Mouse (Mus musculus) liver, embryonic 14.5 days (tissue): Measurements from ENCODE around the gene Gm11172. TPM values are rescaled to one million over a fixed set of nuclear protein-coding genes. Genes with fewer than 3 reads are reported as not detected.

Source experiments
- ATAC-seq: fragments of 200-750 bp; cut with Nextera tagmentation; 2 replicates; pipeline ENCODE4 v1.8.0; 2017; ENCODE audit warnings: moderate number of reproducible peaks, mild to moderate bottlenecking, moderate library complexity; ENCODE audit not compliant: insufficient read depth
- DNase-seq, 3 experiments: peaks; one replicate each; pipeline ENCODE4 v3.0.0-alpha.2; 2012 to 2013; ENCODE audit warnings: low read depth in 3 of 3, low spot score in 3 of 3
- H3K27ac ChIP-seq: fragments of 300-500 bp; sonication (generic); 2 replicates; pipeline ENCODE4 v1.5.1; 2014; ENCODE audit warnings: moderate library complexity, mild to moderate bottlenecking, control low read depth, inconsistent platforms
- H3K27me3 ChIP-seq: fragments of 300-500 bp; sonication (generic); 2 replicates; pipeline ENCODE4 v1.6.1; 2014; ENCODE audit warnings: mild to moderate bottlenecking, low read length, moderate library complexity; ENCODE audit not compliant: control insufficient read depth, insufficient read depth
- H3K36me3 ChIP-seq: fragments of 300-500 bp; sonication (generic); replicated peaks from 2 replicates; pipeline ENCODE4 v1.6.1; 2014; ENCODE audit warnings: low read depth; ENCODE audit not compliant: control insufficient read depth, insufficient read depth
- H3K4me1 ChIP-seq, 2 experiments: fragments of 200-500 bp in 1 of 2; fragments of 300-500 bp in 1 of 2; sonication (generic) in 1 of 2; replicated peaks; 2 replicates each; pipeline ENCODE4 v1.6.1; 2012 to 2014; ENCODE audit warnings: antibody characterized with exemption in 1 of 2, inconsistent platforms in 1 of 2, low read length in 1 of 2; ENCODE audit not compliant: control insufficient read depth in 2 of 2, insufficient read depth in 2 of 2
- H3K4me2 ChIP-seq: fragments of 300-500 bp; sonication (generic); 2 replicates; pipeline ENCODE4 v1.6.1; 2014; ENCODE audit warnings: low read depth, mild to moderate bottlenecking, control low read depth, moderate library complexity
- H3K4me3 ChIP-seq, 2 experiments: fragments of 200-500 bp in 1 of 2; fragments of 300-500 bp in 1 of 2; sonication (generic) in 1 of 2; 2 replicates each; pipeline ENCODE4 v1.5.1; 2012 to 2014; ENCODE audit warnings: low read depth in 2 of 2, low read length in 2 of 2, mild to moderate bottlenecking in 2 of 2, control low read depth in 1 of 2, inconsistent platforms in 1 of 2, moderate library complexity in 1 of 2; ENCODE audit not compliant: insufficient read depth in 1 of 2
- H3K9ac ChIP-seq: fragments of 300-500 bp; sonication (generic); replicated peaks from 2 replicates; pipeline ENCODE4 v1.6.1; 2014; ENCODE audit warnings: mild to moderate bottlenecking, control low read depth, moderate library complexity
- H3K9me3 ChIP-seq: fragments of 300-500 bp; sonication (generic); 2 replicates; pipeline ENCODE4 v1.6.1; 2016; ENCODE audit warnings: low read length, mixed read lengths; ENCODE audit not compliant: control insufficient read depth
- CTCF ChIP-seq: IDR thresholded peaks from 2 replicates; pipeline ENCODE4 v1.5.1; 2016; ENCODE audit warnings: antibody characterized with exemption, low read depth, control low read depth
- EP300 ChIP-seq: IDR thresholded peaks from 2 replicates; pipeline ENCODE4 v1.6.1; 2016; ENCODE audit warnings: antibody characterized with exemption, low read depth
- WGBS: fragments of 180-500 bp; shearing (Covaris S2); extraction: QIAGEN DNeasy Blood & Tissue Kit; methylation state at CpG from one replicate; pipeline ENCODE4 v1.1.7; 2014; ENCODE audit not compliant: insufficient replicate concordance; 5-methylcytosine and 5-hydroxymethylcytosine counted together
- polyA plus RNA-seq, 2 experiments: library from polyadenylated mRNA; depleted of rRNA in 1 of 2; stranded (reverse) in 1 of 2; unstranded in 1 of 2; fragments of >200 nt; fragmentation: Nextera tagmentation in 1 of 2; extraction: Ambion mirVana in 1 of 2; gene quantifications; 2 replicates each; pipeline versions ENCODE4 v1.2.1 to v1.2.3; 2012 to 2014

Gene Gm11172
- polyA plus RNA-seq, 2 experiments: not detected

DNA sequence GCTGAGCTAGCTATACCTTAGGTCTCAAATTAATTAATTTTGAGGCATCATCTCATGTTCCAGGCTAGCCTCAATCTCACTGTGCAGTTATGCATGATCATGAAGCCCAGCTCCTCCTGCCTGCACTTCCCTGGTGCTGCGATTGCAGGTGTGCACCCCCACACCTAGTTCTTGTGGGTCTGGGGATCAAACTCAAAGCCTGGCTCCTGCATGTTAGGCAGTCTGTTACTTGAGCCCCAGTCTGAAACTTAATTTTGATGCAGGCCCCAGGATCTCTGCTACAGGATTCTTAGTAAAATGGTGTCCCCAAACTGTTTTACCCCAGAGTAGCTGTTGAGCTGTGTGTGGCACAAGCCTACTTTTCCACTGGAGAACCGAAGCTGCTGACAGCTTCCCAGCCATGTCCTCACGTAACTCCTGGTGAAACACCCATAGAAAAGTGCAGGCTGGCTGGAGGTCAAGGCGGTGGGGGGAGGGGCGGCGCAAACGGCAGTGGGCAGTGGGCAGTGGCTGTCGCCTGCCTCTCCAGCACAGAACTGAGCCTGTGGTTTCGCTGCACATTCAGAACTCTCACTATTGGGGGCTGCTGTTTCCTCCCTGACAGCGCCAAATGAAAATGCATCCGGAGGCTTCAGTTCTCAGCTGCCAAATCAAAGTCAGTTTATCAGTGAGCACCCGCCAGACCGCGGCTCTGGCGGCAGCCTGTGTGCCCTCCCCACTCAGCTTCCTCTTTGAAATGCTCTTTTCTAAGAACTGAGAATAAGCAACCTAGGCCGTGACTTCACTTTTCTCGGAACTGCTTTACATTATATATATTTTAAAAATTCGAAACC, 31.0 kb downstream of the Gm11172 start:
- no peak overlapping the region for H3K9ac ChIP-seq
- peak; percentile 23; the same call in 1 of the 2 replicates for ATAC-seq
- TF ChIP-seq CTCF (no peak), EP300 (no peak)
- WGBS: 5% methylated on average over 18 of the region's 18 CpGs
- H3K4me2 ChIP-seq: peak overlapping the region; percentile 47
- H3K27me3 ChIP-seq: no peaks in the 10 kb centered on the region
- peaks cover 0 to 13% of the 10 kb centered on the region in 2 experiments; a peak in 3 of 4 replicates for H3K4me1 ChIP-seq
- H3K9me3 ChIP-seq: no peaks in the 10 kb centered on the region
- peak in 2 of 3 experiments; percentile 14 to 20 for DNase-seq
- peak overlapping the region in 1 of 2 experiments; percentile 16; a peak in 1 of 4 replicates for H3K4me3 ChIP-seq
- H3K27ac ChIP-seq: no peak overlapping the region
- H3K36me3 ChIP-seq: no peaks in the 10 kb centered on the region

DNA sequence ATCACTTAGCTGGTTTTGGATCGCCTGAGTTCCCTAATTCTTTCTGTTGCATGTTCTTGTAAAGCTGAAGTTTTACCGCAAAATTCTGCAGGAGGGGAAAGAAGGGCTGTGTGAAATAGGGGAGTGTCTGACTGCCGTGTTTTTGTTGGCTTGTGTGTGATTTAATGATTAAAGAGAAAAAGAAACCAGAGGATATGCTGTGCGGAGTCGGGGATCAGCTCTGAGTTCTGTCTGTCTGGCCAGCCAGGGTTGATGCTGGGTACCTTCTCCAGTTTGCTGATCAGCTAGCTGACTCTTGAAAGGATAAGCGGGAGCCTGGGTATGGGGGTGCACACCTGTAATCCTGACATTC, 31.6 kb downstream of the Gm11172 start:
- 16% methylated on average over 6 of the region's 6 CpGs for WGBS
- no peak overlapping the region for H3K9ac ChIP-seq
- no peak overlapping the region for H3K27ac ChIP-seq
- H3K4me1 ChIP-seq: peaks cover 0 to 11% of the 10 kb centered on the region in 2 experiments; a peak in 3 of 4 replicates
- H3K36me3 ChIP-seq: no peaks in the 10 kb centered on the region
- no peaks in the 10 kb centered on the region for H3K27me3 ChIP-seq
- ATAC-seq: no peak
- TF ChIP-seq CTCF (no peak), EP300 (no peak)
- no peaks in the 10 kb centered on the region for H3K9me3 ChIP-seq
- peak overlapping the region; percentile 47 for H3K4me2 ChIP-seq
- DNase-seq: no peak
- H3K4me3 ChIP-seq: no peak overlapping the region

GRCm38 (mm10) chr16:10845952-10846351, 33.2 kb downstream of the Gm11172 start:
- TF ChIP-seq CTCF (no peak), EP300 (no peak)
- Histone ChIP-seq H3K27ac (no peak overlapping the region), H3K4me2 (no peak overlapping the region), H3K9ac (no peak overlapping the region), H3K9me3 (no peaks in the 10 kb centered on the region), H3K4me1 (peaks cover 0 to 11% of the 10 kb centered on the region in 2 experiments; a peak in 3 of 4 replicates), H3K36me3 (no peaks in the 10 kb centered on the region), H3K4me3 (no peak overlapping the region), H3K27me3 (no peaks in the 10 kb centered on the region)
- no peak for DNase-seq
- ATAC-seq: no peak
- WGBS: 67% methylated on average over 6 of the region's 6 CpGs

GRCm38 (mm10) chr16:10846503-10846902, 33.8 kb downstream of the Gm11172 start:
- Histone ChIP-seq H3K27ac (no peak overlapping the region), H3K4me2 (no peak overlapping the region), H3K9me3 (no peaks in the 10 kb centered on the region), H3K4me3 (no peak overlapping the region), H3K27me3 (no peaks in the 10 kb centered on the region), H3K4me1 (peaks cover 0 to 11% of the 10 kb centered on the region in 2 experiments; a peak in 3 of 4 replicates), H3K9ac (no peak overlapping the region), H3K36me3 (no peaks in the 10 kb centered on the region)
- ATAC-seq (no peak), DNase-seq (no peak)
- WGBS: 50% methylated on average over 4 of the region's 4 CpGs
- peak; percentile 73 for TF ChIP-seq CTCF
- no peak for TF ChIP-seq EP300

DNA sequence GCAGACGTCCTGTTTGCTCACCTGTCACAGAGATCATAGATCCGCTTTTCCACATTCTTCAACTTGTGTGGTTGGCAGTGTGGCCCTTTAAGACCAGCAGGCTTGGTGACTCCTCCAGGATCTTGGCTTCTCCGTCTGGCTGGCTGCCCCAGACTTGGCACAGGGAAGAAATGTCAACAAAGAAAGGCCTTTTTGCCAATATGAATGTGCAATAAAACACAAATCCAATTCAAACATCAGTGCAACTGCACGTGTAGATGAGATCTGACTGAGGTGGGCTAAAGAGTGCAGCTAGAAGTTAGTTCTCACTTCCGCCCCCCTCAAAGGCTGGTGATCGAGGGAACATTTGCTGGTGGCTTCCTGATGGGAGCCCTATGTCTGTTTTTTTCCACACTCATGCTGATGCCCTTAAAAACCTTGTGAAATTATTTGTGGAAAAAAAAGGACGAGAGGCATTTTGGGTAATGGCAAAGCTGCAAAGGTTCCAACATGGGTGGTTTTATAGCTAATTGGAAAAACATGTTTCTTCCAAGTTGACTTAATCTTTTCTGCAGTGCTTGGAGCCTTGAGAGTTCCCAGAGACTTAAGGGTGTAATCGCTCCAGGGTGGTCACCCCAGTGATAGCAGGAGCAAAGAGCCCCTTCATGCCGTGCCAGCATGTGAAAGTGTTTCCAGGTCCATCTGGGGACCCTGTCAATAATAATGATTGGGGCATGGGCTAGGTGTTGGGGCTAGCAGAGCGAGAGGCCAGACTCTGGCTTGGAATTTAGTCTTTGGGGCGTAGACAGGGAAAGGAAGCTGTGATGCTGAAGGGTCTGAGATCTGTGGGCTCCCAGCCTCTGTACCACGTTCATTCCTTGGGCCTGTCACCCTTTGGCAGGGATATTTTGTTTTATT, 37.5 kb downstream of the Gm11172 start:
- no peaks in the 10 kb centered on the region for H3K27me3 ChIP-seq
- no peak overlapping the region for H3K4me2 ChIP-seq
- H3K9ac ChIP-seq: no peak overlapping the region
- H3K4me3 ChIP-seq: no peak overlapping the region
- WGBS: 56% methylated on average over 12 of the region's 12 CpGs
- DNase-seq (no peak), ATAC-seq (no peak)
- TF ChIP-seq CTCF (no peak), EP300 (no peak)
- no peaks in the 10 kb centered on the region for H3K9me3 ChIP-seq
- no peaks in the 10 kb centered on the region for H3K36me3 ChIP-seq
- 0 out of 4 replicates have a peak, but pooled peaks cover 0 to 2% of the 10 kb centered on the region in 2 experiments for H3K4me1 ChIP-seq
- no peak overlapping the region for H3K27ac ChIP-seq
